Mouse (Mus musculus): Measurements from ENCODE around the gene Rtl8c. TPM values are rescaled to one million over a fixed set of nuclear protein-coding genes. Genes with fewer than 3 reads are reported as not detected.
"Not testable (repeated sequence)": the region's sequence is repeated elsewhere in the genome, so short reads cannot be mapped to it uniquely, and the experiment has no call there.

Rtl8c gene
- polyA plus RNA-seq (2014; fragmentation: Nextera tagmentation; extraction: Ambion mirVana): 28.4 and 34.2 TPM in 2 replicates

GRCm38 (mm10) chrX:53607242-53608121, at the start of gene Rtl8c:
Rtl8c (plus strand) TSS chrX:53608032.
- no peaks in the 10 kb centered on the region for H3K4me1 ChIP-seq (replicated peaks; ENCODE audit: control insufficient read depth, insufficient read depth, low read length)
- ATAC-seq (replicated peaks; ENCODE audit: low FRiP score, low TSS enrichment, low read depth) (peak; percentile 70; the same call in 1 of the 2 replicates), DNase-seq (ENCODE audit: low spot score) (no peak)
- peak within 1 kb of the TSS; percentile 47 for H3K9ac ChIP-seq (ENCODE audit: low read length)
- H3K27me3 ChIP-seq (replicated peaks; ENCODE audit: control insufficient read depth, insufficient read depth, low read length): no peaks in the 10 kb centered on the region
- WGBS: 26% methylated on average over 20 of the region's 20 CpGs
- H3K36me3 ChIP-seq (ENCODE audit: control insufficient read depth, insufficient read depth, low read length): no peaks in the 10 kb centered on the region
- H3K4me3 ChIP-seq (ENCODE audit: low read depth, low read length): peak within 1 kb of the TSS; percentile 41
- H3K4me2 ChIP-seq (ENCODE audit: low read length): peak within 1 kb of the TSS; percentile 52
- H3K27ac ChIP-seq (ENCODE audit: low read depth): no peak within 1 kb of the TSS
- H3K9me3 ChIP-seq (ENCODE audit: control insufficient read depth, low read length): no peaks in the 10 kb centered on the region

- Histone ChIP-seq H3K9ac (ENCODE audit: low read length) (no peak overlapping the region), H3K27ac (ENCODE audit: low read depth) (no peak overlapping the region), H3K4me3 (ENCODE audit: low read depth, low read length) (no peak overlapping the region), H3K4me1 (replicated peaks; ENCODE audit: control insufficient read depth, insufficient read depth, low read length) (no peaks in the 10 kb centered on the region), H3K36me3 (ENCODE audit: control insufficient read depth, insufficient read depth, low read length) (no peaks in the 10 kb centered on the region), H3K4me2 (ENCODE audit: low read length) (no peak overlapping the region), H3K9me3 (ENCODE audit: control insufficient read depth, low read length) (no peaks in the 10 kb centered on the region), H3K27me3 (replicated peaks; ENCODE audit: control insufficient read depth, insufficient read depth, low read length) (no peaks in the 10 kb centered on the region)
- no peak for ATAC-seq (replicated peaks; ENCODE audit: low FRiP score, low TSS enrichment, low read depth)
- 90% methylated on average over 1 of the region's 1 CpGs for WGBS
- no peak for DNase-seq (ENCODE audit: low spot score)
Observed at GRCm38 (mm10) chrX:53579311-53579710, 28.5 kb upstream of the Rtl8c start.

DNA sequence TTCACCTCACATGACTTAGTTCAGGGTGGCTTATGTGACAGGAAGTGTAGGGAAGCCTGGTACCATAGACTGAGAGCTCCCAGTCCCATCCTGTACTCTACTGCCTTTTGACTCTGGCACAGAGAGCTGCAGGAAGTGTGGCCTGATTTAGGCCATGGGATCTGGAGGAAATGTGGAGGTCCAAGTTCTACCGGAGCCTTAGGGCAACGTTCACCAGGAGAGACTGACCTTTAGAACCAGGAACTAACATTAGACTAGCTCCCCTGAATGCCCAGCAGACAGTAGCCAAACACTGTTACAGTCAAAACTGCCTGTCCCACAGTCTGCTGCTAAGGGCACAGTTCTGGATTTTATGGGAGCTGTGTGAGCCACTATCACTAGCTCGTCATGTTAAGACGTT, 26.4 kb upstream of the Rtl8c start:
- not testable (repeated sequence) for H3K27ac ChIP-seq (ENCODE audit: low read depth); DNase-seq (ENCODE audit: low spot score); H3K9ac ChIP-seq (ENCODE audit: low read length); H3K4me1 ChIP-seq (replicated peaks; ENCODE audit: control insufficient read depth, insufficient read depth, low read length); H3K27me3 ChIP-seq (replicated peaks; ENCODE audit: control insufficient read depth, insufficient read depth, low read length); H3K36me3 ChIP-seq (ENCODE audit: control insufficient read depth, insufficient read depth, low read length); ATAC-seq (replicated peaks; ENCODE audit: low FRiP score, low TSS enrichment, low read depth); H3K9me3 ChIP-seq (ENCODE audit: control insufficient read depth, low read length); H3K4me3 ChIP-seq (ENCODE audit: low read depth, low read length); H3K4me2 ChIP-seq (ENCODE audit: low read length)
- 71% methylated on average over 2 of the region's 4 CpGs for WGBS

DNA sequence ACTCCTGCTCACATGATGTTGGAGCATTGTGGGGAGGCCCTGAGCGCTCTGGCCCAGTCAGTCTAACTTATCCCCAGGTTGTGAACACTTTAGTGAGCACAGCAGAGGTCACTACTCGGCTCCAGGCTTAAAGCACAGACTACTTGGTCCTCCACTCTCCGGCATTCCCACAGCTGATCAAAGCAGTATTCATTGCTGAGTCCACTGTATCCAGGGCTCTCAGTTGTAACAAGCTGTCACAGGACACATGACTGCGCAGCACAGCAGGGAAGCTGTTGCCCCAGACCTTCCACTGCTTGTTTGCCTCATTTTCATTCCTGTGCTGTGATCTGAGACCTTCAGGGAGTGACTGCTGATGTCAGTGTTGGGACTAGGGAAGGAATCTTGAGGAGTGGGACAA, 24.4 kb upstream of the Rtl8c start:
- ATAC-seq (replicated peaks; ENCODE audit: low FRiP score, low TSS enrichment, low read depth); H3K9ac ChIP-seq (ENCODE audit: low read length); H3K27me3 ChIP-seq (replicated peaks; ENCODE audit: control insufficient read depth, insufficient read depth, low read length); DNase-seq (ENCODE audit: low spot score); H3K36me3 ChIP-seq (ENCODE audit: control insufficient read depth, insufficient read depth, low read length); H3K4me3 ChIP-seq (ENCODE audit: low read depth, low read length); H3K9me3 ChIP-seq (ENCODE audit: control insufficient read depth, low read length); H3K27ac ChIP-seq (ENCODE audit: low read depth); H3K4me1 ChIP-seq (replicated peaks; ENCODE audit: control insufficient read depth, insufficient read depth, low read length); H3K4me2 ChIP-seq (ENCODE audit: low read length): not testable (repeated sequence)
- WGBS: 68% methylated on average over 2 of the region's 4 CpGs

DNA sequence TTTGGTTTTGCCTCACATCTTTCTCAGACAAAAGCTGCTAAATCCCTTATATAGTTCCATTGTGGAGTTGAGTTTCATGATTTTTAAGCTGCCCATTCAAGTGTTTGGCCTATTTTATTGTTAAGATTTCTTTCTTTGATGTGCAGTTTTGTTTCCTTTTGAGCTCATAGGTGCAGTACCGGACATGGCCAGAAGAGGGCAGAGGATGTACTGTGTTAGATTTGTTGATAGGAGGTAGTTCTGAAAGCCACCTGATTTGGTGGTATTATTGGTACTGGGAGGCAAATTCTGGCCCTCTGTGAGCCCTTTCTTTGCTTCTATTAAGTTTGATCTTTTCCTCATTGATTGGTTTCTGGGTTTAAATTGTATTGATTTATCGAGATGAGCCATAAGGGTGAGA, 7.8 kb upstream of the Rtl8c start:
- not testable (repeated sequence) for H3K4me1 ChIP-seq (replicated peaks; ENCODE audit: control insufficient read depth, insufficient read depth, low read length); DNase-seq (ENCODE audit: low spot score); ATAC-seq (replicated peaks; ENCODE audit: low FRiP score, low TSS enrichment, low read depth); H3K27me3 ChIP-seq (replicated peaks; ENCODE audit: control insufficient read depth, insufficient read depth, low read length); H3K9me3 ChIP-seq (ENCODE audit: control insufficient read depth, low read length); H3K9ac ChIP-seq (ENCODE audit: low read length); H3K4me3 ChIP-seq (ENCODE audit: low read depth, low read length); H3K36me3 ChIP-seq (ENCODE audit: control insufficient read depth, insufficient read depth, low read length); H3K27ac ChIP-seq (ENCODE audit: low read depth); H3K4me2 ChIP-seq (ENCODE audit: low read length)
- 0% methylated on average over 1 of the region's 2 CpGs for WGBS

DNA sequence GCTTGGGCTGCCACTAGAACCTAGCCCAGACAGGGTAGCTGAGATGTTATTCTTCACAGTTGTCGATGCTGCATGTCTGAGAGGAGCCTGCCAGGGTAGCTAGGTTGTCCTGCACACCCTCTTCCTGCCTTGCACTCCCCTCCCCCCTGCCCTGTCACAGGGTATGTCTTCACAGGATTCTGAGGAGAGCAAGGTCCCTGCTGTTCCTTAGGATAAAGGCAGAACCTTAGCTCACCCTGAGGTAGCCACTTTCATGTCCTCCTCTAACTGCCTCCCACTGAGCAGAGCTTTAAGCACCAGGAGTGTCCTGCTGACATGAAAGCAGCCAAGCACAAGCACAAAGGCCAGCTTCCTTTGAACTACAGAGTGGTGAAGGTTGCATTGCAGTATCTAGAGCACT, 1.7 kb upstream of the Rtl8c start:
- not testable (repeated sequence) for H3K36me3 ChIP-seq (ENCODE audit: control insufficient read depth, insufficient read depth, low read length); ATAC-seq (replicated peaks; ENCODE audit: low FRiP score, low TSS enrichment, low read depth); H3K27ac ChIP-seq (ENCODE audit: low read depth); H3K4me1 ChIP-seq (replicated peaks; ENCODE audit: control insufficient read depth, insufficient read depth, low read length); H3K4me2 ChIP-seq (ENCODE audit: low read length); H3K4me3 ChIP-seq (ENCODE audit: low read depth, low read length); DNase-seq (ENCODE audit: low spot score); H3K27me3 ChIP-seq (replicated peaks; ENCODE audit: control insufficient read depth, insufficient read depth, low read length); H3K9me3 ChIP-seq (ENCODE audit: control insufficient read depth, low read length); H3K9ac ChIP-seq (ENCODE audit: low read length)
- 33% methylated on average over 1 of the region's 1 CpGs for WGBS

DNA sequence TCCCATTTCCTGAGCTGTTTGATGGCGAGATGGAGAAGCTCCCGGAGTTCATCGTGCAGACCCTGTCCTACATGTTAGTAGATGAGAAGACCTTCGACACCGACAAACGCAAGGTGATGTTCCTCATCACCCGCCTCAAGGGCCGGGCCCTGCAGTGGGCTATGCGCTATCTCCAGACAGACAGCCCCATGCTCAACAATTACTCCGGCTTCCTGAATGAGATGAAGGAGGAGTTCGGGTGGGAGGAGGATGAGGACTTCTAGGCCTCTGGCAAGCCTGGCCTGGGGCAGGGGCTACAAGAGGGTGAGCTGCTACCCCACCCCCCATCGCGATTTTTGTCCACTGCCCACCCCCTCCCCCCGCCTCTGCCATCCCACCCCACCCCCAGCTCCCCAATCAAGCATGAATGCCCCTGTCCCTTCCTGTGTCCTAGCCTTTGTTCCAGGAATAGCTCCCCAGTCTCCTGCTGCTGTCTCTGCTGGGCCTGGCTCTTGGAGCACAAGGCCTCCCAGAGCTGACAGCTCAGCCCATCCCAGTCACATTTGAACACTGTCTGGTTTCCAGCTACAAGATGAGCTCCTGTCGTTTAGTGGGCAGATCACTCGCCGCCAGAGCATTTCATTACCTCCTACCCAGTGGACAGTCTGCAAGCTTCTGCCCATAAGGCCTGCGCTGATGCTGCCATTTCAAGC, 436 bp downstream of the Rtl8c start:
- WGBS: 21% methylated on average over 18 of the region's 18 CpGs
- H3K27me3 ChIP-seq (replicated peaks; ENCODE audit: control insufficient read depth, insufficient read depth, low read length): no peaks in the 10 kb centered on the region
- peak overlapping the region; percentile 52 for H3K4me2 ChIP-seq (ENCODE audit: low read length)
- H3K4me1 ChIP-seq (replicated peaks; ENCODE audit: control insufficient read depth, insufficient read depth, low read length): no peaks in the 10 kb centered on the region
- peak overlapping the region; percentile 41 for H3K4me3 ChIP-seq (ENCODE audit: low read depth, low read length)
- peak; percentile 61 for DNase-seq (ENCODE audit: low spot score)
- no peak for ATAC-seq (replicated peaks; ENCODE audit: low FRiP score, low TSS enrichment, low read depth)
- no peaks in the 10 kb centered on the region for H3K36me3 ChIP-seq (ENCODE audit: control insufficient read depth, insufficient read depth, low read length)
- peak overlapping the region; percentile 47 for H3K9ac ChIP-seq (ENCODE audit: low read length)
- no peaks in the 10 kb centered on the region for H3K9me3 ChIP-seq (ENCODE audit: control insufficient read depth, low read length)
- H3K27ac ChIP-seq (ENCODE audit: low read depth): no peak overlapping the region

DNA sequence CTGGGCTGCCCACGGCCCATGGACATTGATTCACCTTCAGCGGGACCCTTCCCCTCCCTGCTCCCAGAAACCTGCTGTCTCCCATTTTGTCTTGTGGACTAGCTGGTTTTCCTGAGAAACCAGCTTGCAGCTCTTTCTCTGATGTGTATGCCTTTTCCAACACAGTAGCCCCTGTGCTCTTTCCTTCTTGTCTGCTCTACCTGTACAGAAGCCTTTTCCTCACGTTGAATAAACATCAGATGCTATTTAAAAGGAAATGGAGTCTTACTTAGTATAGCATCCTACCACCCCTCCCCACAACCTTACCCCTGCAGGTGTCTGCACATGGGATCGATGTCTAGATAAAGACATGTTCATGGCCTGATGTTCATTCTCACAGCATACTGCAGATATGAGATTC, 1.0 kb downstream of the Rtl8c start, which contains the start of gene Gm14597:
TSS of gene Gm14597 (minus strand) at position 101 of the 400 bp plus-strand sequence.
- H3K9me3 ChIP-seq (ENCODE audit: control insufficient read depth, low read length); H3K4me1 ChIP-seq (replicated peaks; ENCODE audit: control insufficient read depth, insufficient read depth, low read length); H3K27ac ChIP-seq (ENCODE audit: low read depth); ATAC-seq (replicated peaks; ENCODE audit: low FRiP score, low TSS enrichment, low read depth); H3K27me3 ChIP-seq (replicated peaks; ENCODE audit: control insufficient read depth, insufficient read depth, low read length); H3K36me3 ChIP-seq (ENCODE audit: control insufficient read depth, insufficient read depth, low read length); DNase-seq (ENCODE audit: low spot score): not testable (repeated sequence)
- Histone ChIP-seq H3K4me2 (ENCODE audit: low read length) (peak within 1 kb of the TSS; percentile 52), H3K4me3 (ENCODE audit: low read depth, low read length) (peak within 1 kb of the TSS; percentile 41), H3K9ac (ENCODE audit: low read length) (peak within 1 kb of the TSS; percentile 47)
- WGBS: 62% methylated on average over 3 of the region's 4 CpGs

Measured in intestine, embryonic 14.5 days (tissue).